Mouse (Mus musculus) lung, adult 18-20 months (tissue): Measurements from ENCODE around the gene Lmbr1l.

Experiments
- DNase-seq, 2 experiments: peaks; one replicate each; pipeline ENCODE4 v3.0.0; 2022; ENCODE audit warnings: mixed read lengths in 2 of 2

The Lmbr1l gene

GRCm38 (mm10) chr15:98868346-98869063 is 49.5 kb downstream of the Lmbr1l start:
- no peak for DNase-seq

- peak; percentile 78 to 85 for DNase-seq
Observed at GRCm38 (mm10) chr15:98867321-98867720, 50.7 kb downstream of the Lmbr1l start.

GRCm38 (mm10) chr15:98866501-98866900 is 51.5 kb downstream of the Lmbr1l start:
- no peak for DNase-seq

GRCm38 (mm10) chr15:98865771-98866170 is 52.3 kb downstream of the Lmbr1l start:
- DNase-seq = no peak

GRCm38 (mm10) chr15:98864951-98865350 is 53.1 kb downstream of the Lmbr1l start:
- DNase-seq = no peak

GRCm38 (mm10) chr15:98863451-98863958 is 54.5 kb downstream of the Lmbr1l start:
- no peak for DNase-seq

GRCm38 (mm10) chr15:98861701-98862410 is 56.2 kb downstream of the Lmbr1l start:
- peak in 1 of 2 experiments; percentile 3 for DNase-seq

GRCm38 (mm10) chr15:98860921-98861320 is 57.1 kb downstream of the Lmbr1l start:
- no peak for DNase-seq

- DNase-seq = no peak
Observed at GRCm38 (mm10) chr15:98859319-98860043, 58.5 kb downstream of the Lmbr1l start.

- peak in 1 of 2 experiments; percentile 3 for DNase-seq
Observed at GRCm38 (mm10) chr15:98854214-98854613, 63.8 kb downstream of the Lmbr1l start.
